Mouse (Mus musculus) lung, postnatal 0 days (tissue): ENCODE results near the gene Zfp369.

Experiments
- CTCF ChIP-seq: IDR thresholded peaks from 2 replicates; pipeline ENCODE4 v1.5.1; 2016; ENCODE audit warnings: antibody characterized with exemption, mild to moderate bottlenecking
- EP300 ChIP-seq: IDR thresholded peaks from 2 replicates; pipeline ENCODE4 v1.6.1; 2016; ENCODE audit warnings: antibody characterized with exemption, mild to moderate bottlenecking, control low read depth

- TF ChIP-seq CTCF (no peak), EP300 (no peak)
Observed at GRCm38 (mm10) chr13:65262086-65262485, 16.5 kb upstream of the Zfp369 start.
